Mouse (Mus musculus) MEL (cell line): ENCODE measurements around the gene Btd. TPM values are rescaled to one million over a fixed set of nuclear protein-coding genes. Genes with fewer than 3 reads are reported as not detected.
"Not testable (repeated sequence)": the region's sequence is repeated elsewhere in the genome, so short reads cannot be mapped to it uniquely, and the experiment has no call there.

Experiments
- DNase-seq: peaks from one replicate; pipeline ENCODE4 v3.0.0; 2011; ENCODE audit warnings: low read depth, low spot score
- H3K27ac ChIP-seq: 2 replicates; pipeline ENCODE4 v1.5.1; 2012; ENCODE audit warnings: low read depth, mild to moderate bottlenecking, control low read depth, low read length, moderate library complexity; ENCODE audit not compliant: control insufficient read depth
- H3K27me3 ChIP-seq, 2 experiments: fragments of 150-350 bp in 1 of 2; sonication (generic) in 1 of 2; 2 replicates each; pipeline ENCODE4 v1.6.1; 2012; ENCODE audit warnings: low read length in 2 of 2, mild to moderate bottlenecking in 2 of 2, improper control_type of control experiment in 1 of 2, moderate library complexity in 1 of 2; ENCODE audit not compliant: insufficient read depth in 2 of 2, control insufficient read depth in 1 of 2
- H3K36me3 ChIP-seq, 2 experiments: 2 replicates each; pipeline ENCODE4 v1.6.1; 2012 to 2014; ENCODE audit warnings: low read length in 2 of 2, improper control_type of control experiment in 1 of 2, inconsistent platforms in 1 of 2, mild to moderate bottlenecking in 1 of 2; ENCODE audit not compliant: insufficient read depth in 2 of 2, control insufficient read depth in 1 of 2
- H3K4me1 ChIP-seq, 2 experiments: fragments of 150-350 bp in 1 of 2; sonication (generic) in 1 of 2; 2 replicates each; pipeline ENCODE4 v1.6.1; 2012; ENCODE audit warnings: low read length in 2 of 2, improper control_type of control experiment in 1 of 2, mild to moderate bottlenecking in 1 of 2; ENCODE audit not compliant: insufficient read depth in 2 of 2, control insufficient read depth in 1 of 2
- H3K4me3 ChIP-seq, 2 experiments: fragments of 150-350 bp in 1 of 2; sonication (generic) in 1 of 2; 2 replicates each; pipeline ENCODE4 v1.5.1; 2012; ENCODE audit warnings: low read depth in 2 of 2, low read length in 2 of 2, mild to moderate bottlenecking in 2 of 2, moderate library complexity in 2 of 2, control low read depth in 1 of 2, improper control_type of control experiment in 1 of 2; ENCODE audit not compliant: control insufficient read depth in 1 of 2, insufficient read depth in 1 of 2
- H3K79me2 ChIP-seq: 2 replicates; pipeline ENCODE4 v1.6.1; 2012; ENCODE audit warnings: mild to moderate bottlenecking, low read length, moderate library complexity; ENCODE audit not compliant: control insufficient read depth, poor library complexity, insufficient read depth
- H3K9ac ChIP-seq: 2 replicates; pipeline ENCODE4 v1.6.1; 2012; ENCODE audit warnings: low read depth, mild to moderate bottlenecking, control low read depth, low read length, moderate library complexity; ENCODE audit not compliant: control insufficient read depth, poor library complexity, severe bottlenecking
- H3K9me3 ChIP-seq: fragments of 150-350 bp; sonication (generic); replicated peaks from 2 replicates; pipeline ENCODE4 v1.6.1; 2012; ENCODE audit warnings: mild to moderate bottlenecking, low read length, improper control_type of control experiment, moderate library complexity; ENCODE audit not compliant: insufficient read depth
- BHLHE40 ChIP-seq: IDR thresholded peaks from 2 replicates; pipeline ENCODE4 v1.6.1; 2012; ENCODE audit warnings: low read depth, mild to moderate bottlenecking, inconsistent platforms, low read length, improper control_type of control experiment, borderline replicate concordance
- CHD1 ChIP-seq: IDR thresholded peaks from 2 replicates; pipeline ENCODE4 v1.6.1; 2012; ENCODE audit warnings: low read depth, mild to moderate bottlenecking, inconsistent platforms, low read length, improper control_type of control experiment
- CHD2 ChIP-seq: IDR thresholded peaks from 2 replicates; pipeline ENCODE4 v1.6.1; 2011; ENCODE audit warnings: low read length, improper control_type of control experiment
- CTCF ChIP-seq, 3 experiments: IDR thresholded peaks in 2 of 3; conservative IDR thresholded peaks in 1 of 3; 2 replicates each; pipeline ENCODE4 v1.5.1; 2011 to 2012; ENCODE audit warnings: low read length in 3 of 3, low read depth in 2 of 3, mild to moderate bottlenecking in 2 of 3, improper control_type of control experiment in 1 of 3, inconsistent platforms in 1 of 3, mixed read lengths in 1 of 3, moderate library complexity in 1 of 3; ENCODE audit not compliant: control insufficient read depth in 1 of 3, insufficient read depth in 1 of 3, poor library complexity in 1 of 3, severe bottlenecking in 1 of 3
- E2F4 ChIP-seq: IDR thresholded peaks from 2 replicates; pipeline ENCODE4 v1.6.1; 2011; ENCODE audit warnings: low read depth, low read length, improper control_type of control experiment, borderline replicate concordance
- ELF1 ChIP-seq: IDR thresholded peaks from 2 replicates; pipeline ENCODE4 v1.6.1; 2014; ENCODE audit warnings: low read depth, mild to moderate bottlenecking, inconsistent platforms, low read length, improper control_type of control experiment, moderate library complexity
- ETS1 ChIP-seq: IDR thresholded peaks from 2 replicates; pipeline ENCODE4 v1.6.1; 2012; ENCODE audit warnings: low read depth, mild to moderate bottlenecking, inconsistent platforms, low read length, improper control_type of control experiment, moderate library complexity
- GABPA ChIP-seq: IDR thresholded peaks from 2 replicates; pipeline ENCODE4 v1.6.1; 2012; ENCODE audit warnings: low read depth, mild to moderate bottlenecking, inconsistent platforms, low read length, improper control_type of control experiment, moderate library complexity
- GATA1 ChIP-seq: IDR thresholded peaks from 2 replicates; pipeline ENCODE4 v1.6.1; 2011; ENCODE audit warnings: low read depth, low read length, improper control_type of control experiment
- HCFC1 ChIP-seq: IDR thresholded peaks from 2 replicates; pipeline ENCODE4 v1.6.1; 2012; ENCODE audit warnings: low read depth, mild to moderate bottlenecking, inconsistent platforms, low read length, improper control_type of control experiment, moderate library complexity
- MAZ ChIP-seq: IDR thresholded peaks from 2 replicates; pipeline ENCODE4 v1.6.1; 2012; ENCODE audit warnings: low read depth, mild to moderate bottlenecking, inconsistent platforms, low read length, improper control_type of control experiment
- MEF2A ChIP-seq: IDR thresholded peaks from 2 replicates; pipeline ENCODE4 v1.6.1; 2014; ENCODE audit warnings: low read depth, mild to moderate bottlenecking, inconsistent platforms, low read length, improper control_type of control experiment; ENCODE audit not compliant: poor library complexity, insufficient replicate concordance, severe bottlenecking; ENCODE audit errors: extremely low read depth
- MXI1 ChIP-seq: IDR thresholded peaks from 2 replicates; pipeline ENCODE4 v1.6.1; 2011; ENCODE audit warnings: mild to moderate bottlenecking, low read depth, low read length, improper control_type of control experiment
- MYB ChIP-seq: IDR thresholded peaks from 2 replicates; pipeline ENCODE4 v1.6.1; 2011; ENCODE audit warnings: mild to moderate bottlenecking, low read depth, low read length, improper control_type of control experiment
- NELFE ChIP-seq: IDR thresholded peaks from 2 replicates; pipeline ENCODE4 v1.6.1; 2011; ENCODE audit warnings: low read depth, low read length, improper control_type of control experiment
- NRF1 ChIP-seq: IDR thresholded peaks from 2 replicates; pipeline ENCODE4 v1.6.1; 2014; ENCODE audit warnings: low read depth, mild to moderate bottlenecking, inconsistent platforms, low read length, improper control_type of control experiment, moderate library complexity; ENCODE audit not compliant: poor library complexity, insufficient read depth, severe bottlenecking
- POLR2A ChIP-seq, 2 experiments: IDR thresholded peaks; 2 replicates each; pipeline ENCODE4 v1.6.1; 2011 to 2012; ENCODE audit warnings: low read length in 2 of 2, mild to moderate bottlenecking in 2 of 2, control low read depth in 1 of 2, improper control_type of control experiment in 1 of 2, low read depth in 1 of 2, moderate library complexity in 1 of 2; ENCODE audit not compliant: control insufficient read depth in 1 of 2, insufficient read depth in 1 of 2, poor library complexity in 1 of 2
- RAD21 ChIP-seq: IDR thresholded peaks from 2 replicates; pipeline ENCODE4 v1.6.1; 2011; ENCODE audit warnings: mild to moderate bottlenecking, low read depth, low read length, improper control_type of control experiment
- SMC3 ChIP-seq: IDR thresholded peaks from 2 replicates; pipeline ENCODE4 v1.6.1; 2011; ENCODE audit warnings: low read depth, low read length, improper control_type of control experiment
- TAL1 ChIP-seq: IDR thresholded peaks from 2 replicates; pipeline ENCODE4 v1.6.1; 2012; ENCODE audit warnings: mild to moderate bottlenecking, inconsistent platforms, low read length, moderate library complexity, mixed read lengths
- TBP ChIP-seq: IDR thresholded peaks from 2 replicates; pipeline ENCODE4 v1.8.0; 2011; ENCODE audit warnings: low read depth, low read length, improper control_type of control experiment
- TCF12 ChIP-seq: IDR thresholded peaks from 2 replicates; pipeline ENCODE4 v1.6.1; 2014; ENCODE audit warnings: low read depth, mild to moderate bottlenecking, inconsistent platforms, low read length, improper control_type of control experiment, moderate library complexity
- ZC3H11A ChIP-seq: IDR thresholded peaks from 2 replicates; pipeline ENCODE4 v1.6.1; 2012; ENCODE audit warnings: low read depth, mild to moderate bottlenecking, inconsistent platforms, low read length, improper control_type of control experiment
- ZKSCAN1 ChIP-seq: IDR thresholded peaks from 2 replicates; pipeline ENCODE4 v1.6.1; 2012; ENCODE audit warnings: low read depth, mild to moderate bottlenecking, inconsistent platforms, low read length, improper control_type of control experiment, moderate library complexity
- ZNF384 ChIP-seq: IDR thresholded peaks from 2 replicates; pipeline ENCODE4 v1.6.1; 2012; ENCODE audit warnings: low read depth, mild to moderate bottlenecking, inconsistent platforms, low read length, improper control_type of control experiment
- polyA plus RNA-seq, 2 experiments: library from polyadenylated mRNA; stranded (reverse) in 1 of 2; unstranded in 1 of 2; fragments of >175 nt in 1 of 2; fragments of >200 nt in 1 of 2; gene quantifications; 2 replicates each; pipeline versions ENCODE4 v1.2.1 to v1.2.4; 2012; ENCODE audit warnings: low replicate concordance in 2 of 2, low read depth in 1 of 2; ENCODE audit not compliant: insufficient read length in 2 of 2, insufficient read depth in 1 of 2, missing spikeins in 1 of 2
- total RNA-seq: library from RNA; depleted of rRNA; stranded (reverse); fragments of 300-350 nt; gene quantifications from 2 replicates; pipeline ENCODE4 v1.2.3, GENCODE M21; 2012

Gene Btd
- total and polyA plus RNA-seq, 3 experiments, result 7.2 to 12.9 TPM; not detected in 1

GRCm38 (mm10) chr14:31601908-31602615 is 38.8 kb upstream of the Btd start:
- no peaks in the 10 kb centered on the region for H3K4me1 ChIP-seq
- no peak for DNase-seq
- 0 out of 2 replicates have a peak, but pooled peaks have one; percentile 22 for TF ChIP-seq ZNF384
- no peak for TF ChIP-seq ZC3H11A
- TF ChIP-seq ETS1, result no peak
- TF ChIP-seq, all 39 proteins: peak for 1
- no peaks in the 10 kb centered on the region for H3K36me3 ChIP-seq
- no peak overlapping the region for H3K4me3 ChIP-seq
- no peak overlapping the region for H3K9ac ChIP-seq
- H3K79me2 ChIP-seq, result no peaks in the 10 kb centered on the region
- no peaks in the 10 kb centered on the region for H3K9me3 ChIP-seq
- H3K27ac ChIP-seq, result no peak overlapping the region
- H3K27me3 ChIP-seq, result no peaks in the 10 kb centered on the region

GRCm38 (mm10) chr14:31602616-31602979 is 38.2 kb upstream of the Btd start:
- not testable (repeated sequence) for H3K27ac ChIP-seq, H3K27me3 ChIP-seq, H3K79me2 ChIP-seq, H3K4me1 ChIP-seq, H3K9ac ChIP-seq, DNase-seq, H3K4me3 ChIP-seq, H3K9me3 ChIP-seq, H3K36me3 ChIP-seq

GRCm38 (mm10) chr14:31604916-31605315 is 35.9 kb upstream of the Btd start:
- Histone ChIP-seq H3K9ac (no peak overlapping the region), H3K4me1 (peaks cover 4 to 8% of the 10 kb centered on the region in 2 experiments), H3K4me3 (no peak overlapping the region), H3K79me2 (no peaks in the 10 kb centered on the region), H3K9me3 (no peaks in the 10 kb centered on the region), H3K36me3 (peaks cover 0 to 5% of the 10 kb centered on the region in 2 experiments; a peak in 2 of 4 replicates), H3K27me3 (no peaks in the 10 kb centered on the region), H3K27ac (no peak overlapping the region)
- DNase-seq, result peak; percentile 19
- no peak for TF ChIP-seq CHD1
- peak; percentile 60 for TF ChIP-seq RAD21
- TF ChIP-seq MXI1, result no peak
- TF ChIP-seq MAZ, result no peak
- peak; percentile 41 for TF ChIP-seq SMC3
- no peak for TF ChIP-seq TAL1
- peak; percentile 24; the same call in 1 of the 2 replicates for TF ChIP-seq ZC3H11A
- TF ChIP-seq TBP, result no peak
- TF ChIP-seq MYB, result no peak
- no peak for TF ChIP-seq CHD2
- no peak for TF ChIP-seq GATA1
- no peak for TF ChIP-seq E2F4
- TF ChIP-seq BHLHE40, result no peak
- no peak for TF ChIP-seq ELF1
- TF ChIP-seq NELFE, result no peak
- peak; percentile 9 to 48 (median 33); a peak in 4 of 6 replicates for TF ChIP-seq CTCF (IDR thresholded peaks at IDR 0.05 in 2 of 3, conservative IDR thresholded peaks at IDR 0.05 in 1 of 3; ENCODE audit: control insufficient read depth in 1 of 3, insufficient read depth in 1 of 3, low read depth in 2 of 3, low read length in 3 of 3, poor library complexity in 1 of 3, severe bottlenecking in 1 of 3)
- no peak for TF ChIP-seq TCF12
- TF ChIP-seq ETS1, result no peak
- TF ChIP-seq POLR2A (IDR thresholded peaks at IDR 0.05; ENCODE audit: control insufficient read depth in 1 of 2, insufficient read depth in 1 of 2, low read depth in 1 of 2, low read length in 2 of 2, poor library complexity in 1 of 2), result no peak
- 0 out of 2 replicates have a peak, but pooled peaks have one; percentile 39 for TF ChIP-seq ZNF384
- no peak for TF ChIP-seq MEF2A
- no peak for TF ChIP-seq ZKSCAN1
- no peak for TF ChIP-seq HCFC1
- TF ChIP-seq GABPA, result no peak
- no peak for TF ChIP-seq NRF1
